Comparison of ENCODE assay signal across 21 mouse cellular contexts in genomic region chr5:24038819-24039218, GRCm38 (mm10). TPM values are rescaled to one million over a fixed set of nuclear protein-coding genes. Genes with fewer than 3 reads are reported as not detected.
DNase-seq lines count a peak whose midpoint lies in the region; ATAC-seq and TF ChIP-seq lines count a peak whose summit lies in the region.
"Had no signal": no experiment of that assay in that cellular context is flagged by ENCODE, and none has a peak within 500 bp of the region (broad histone marks: within the 10 kb centered on the region; RNA-seq: fewer than 3 reads in every experiment).

No protein-coding gene starts in this region.

- DNase-seq in kidney, postnatal 36 days: no peak
- DNase-seq in lung, postnatal 0 days (ENCODE audit: low spot score): no peak
- no peak for DNase-seq in lung, postnatal 14 days
- DNase-seq in naive thymus-derived CD4-positive, alpha-beta T cell, adult 2 months (ENCODE audit: low read depth): peak; percentile 18
- DNase-seq in testis, postnatal 10 days (ENCODE audit: low spot score): no peak
- no peak for DNase-seq in adrenal gland, adult 2 months
- DNase-seq: adrenal gland, postnatal 25 days; cerebellum, postnatal 10 days; gastrocnemius, postnatal 14 days; heart, postnatal 4 days; right cerebral cortex, postnatal 14 days; thymus, adult 2 months had no signal

- no peak for TF ChIP-seq CTCF in lung, postnatal 0 days (IDR thresholded peaks at IDR 0.05)

- no peak for TF ChIP-seq EP300 in lung, postnatal 0 days (IDR thresholded peaks at IDR 0.05)

- H3K27me3 ChIP-seq in kidney, embryonic 15.5 days: peaks cover 4% of the 10 kb centered on the region; the same call in 1 of the 2 replicates
- no peaks in the 10 kb centered on the region for H3K27me3 ChIP-seq in lung, postnatal 0 days (replicated peaks; ENCODE audit: insufficient read depth, low read length)
- H3K27me3 ChIP-seq: heart, embryonic 13.5 days; limb, embryonic 13.5 days; midbrain, embryonic 12.5 days; neural tube, embryonic 12.5 days had no signal

- H3K27ac ChIP-seq in kidney, embryonic 15.5 days: no peak overlapping the region
- no peak overlapping the region for H3K27ac ChIP-seq in lung, postnatal 0 days (ENCODE audit: low read length)
- H3K27ac ChIP-seq: embryonic facial prominence, embryonic 10.5 days; heart, embryonic 13.5 days; limb, embryonic 13.5 days; midbrain, embryonic 12.5 days; neural tube, embryonic 12.5 days had no signal

- H3K9me3 ChIP-seq in kidney, embryonic 15.5 days (replicated peaks): no peaks in the 10 kb centered on the region
- H3K9me3 ChIP-seq in lung, postnatal 0 days (ENCODE audit: low read length): no peaks in the 10 kb centered on the region
- H3K9me3 ChIP-seq: embryonic facial prominence, embryonic 10.5 days; G1E; heart, embryonic 13.5 days; limb, embryonic 13.5 days; midbrain, embryonic 12.5 days; neural tube, embryonic 12.5 days had no signal

- H3K9ac ChIP-seq in kidney, embryonic 15.5 days: no peak overlapping the region
- H3K9ac ChIP-seq in lung, postnatal 0 days (replicated peaks; ENCODE audit: low read depth): no peak overlapping the region
- H3K9ac ChIP-seq: heart, embryonic 13.5 days; limb, embryonic 13.5 days; midbrain, embryonic 12.5 days; neural tube, embryonic 12.5 days had no signal

- WGBS in kidney, embryonic 15.5 days: 29% methylated on average over 5 of the region's 5 CpGs
- 53% methylated on average over 5 of the region's 5 CpGs for WGBS in lung, postnatal 0 days

- no peak overlapping the region for H3K4me3 ChIP-seq in kidney, embryonic 15.5 days (replicated peaks)
- H3K4me3 ChIP-seq in lung, postnatal 0 days (ENCODE audit: low read depth, low read length): no peak overlapping the region
- H3K4me3 ChIP-seq: embryonic facial prominence, embryonic 10.5 days; erythroblast, embryonic 14.5 days; heart, embryonic 13.5 days; limb, embryonic 13.5 days; midbrain, embryonic 12.5 days; neural tube, embryonic 12.5 days had no signal

- no peaks in the 10 kb centered on the region for H3K36me3 ChIP-seq in kidney, embryonic 15.5 days
- no peaks in the 10 kb centered on the region for H3K36me3 ChIP-seq in lung, postnatal 0 days (ENCODE audit: insufficient read depth, low read length)
- H3K36me3 ChIP-seq: embryonic facial prominence, embryonic 10.5 days; G1E; heart, embryonic 13.5 days; limb, embryonic 13.5 days; midbrain, embryonic 12.5 days; neural tube, embryonic 12.5 days had no signal

- ATAC-seq in kidney, embryonic 15.5 days (replicated peaks; ENCODE audit: low FRiP score): 0 out of 2 replicates have a peak, but pooled peaks have one; percentile 36
- ATAC-seq in lung, postnatal 0 days: no peak
- peak; percentile 23 to 49; a peak in 2 of 4 replicates for ATAC-seq in hematopoietic stem cell, adult 5-6 weeks (replicated peaks in 1 of 2; ENCODE audit: insufficient read depth in 1 of 2, low FRiP score in 2 of 2, low TSS enrichment in 1 of 2, low read depth in 1 of 2, poor library complexity in 2 of 2, severe bottlenecking in 2 of 2)

- no peak overlapping the region for H3K4me2 ChIP-seq in kidney, embryonic 15.5 days
- H3K4me2 ChIP-seq in lung, postnatal 0 days (replicated peaks; ENCODE audit: low read depth, low read length): 0 out of 2 replicates have a peak overlapping the region, but pooled peaks have one; percentile 11
- H3K4me2 ChIP-seq: heart, embryonic 13.5 days; limb, embryonic 13.5 days; midbrain, embryonic 12.5 days; neural tube, embryonic 12.5 days had no signal

- no peaks in the 10 kb centered on the region for H3K4me1 ChIP-seq in kidney, embryonic 15.5 days
- no peaks in the 10 kb centered on the region for H3K4me1 ChIP-seq in lung, postnatal 0 days (ENCODE audit: insufficient read depth, low read depth, low read length)
- H3K4me1 ChIP-seq: embryonic facial prominence, embryonic 10.5 days; midbrain, embryonic 12.5 days; neural tube, embryonic 12.5 days had no signal

RNA-seq across cellular contexts. Expression of gene Fam126a, which starts 8.3 kb away (rescaled TPM):
- 23.2 and 24.4 TPM in 2 replicates for polyA plus RNA-seq in kidney, embryonic 15.5 days (2015; fragmentation: Nextera tagmentation; extraction: Ambion mirVana)
- 11.5 and 12.4 TPM in 2 replicates for polyA plus RNA-seq in lung, postnatal 0 days (2015; fragmentation: Nextera tagmentation; extraction: Ambion mirVana)
- total RNA-seq in hematopoietic stem cell, adult 5-6 weeks (2017): 19.6 and 20.2 TPM in 2 replicates
- total RNA-seq in adrenal gland, adult 2 months (2021): 100 to 1,000 TPM in 1 of 2 experiments, 10 to 100 TPM in 1; 50.1 to 133 TPM
- polyA plus RNA-seq in adrenal gland, adult 2 months (2012; rRNA removed): 9.2 and 14.5 TPM in 2 replicates
